Mouse (Mus musculus) small intestine, adult 2 months (tissue): Measurements from ENCODE around the gene Eif5a2. TPM values are rescaled to one million over a fixed set of nuclear protein-coding genes. Genes with fewer than 3 reads are reported as not detected.
A peak's percentile ranks its signal among the peaks of the same experiment; 100 is the strongest.

Source experiments
- H3K27ac ChIP-seq: fragments of 200-500 bp; 2 replicates; pipeline ENCODE4 v1.5.1; 2012; ENCODE audit warnings: low read depth, low read length, control low read depth, inconsistent platforms; ENCODE audit not compliant: insufficient read depth
- H3K27me3 ChIP-seq: fragments of 200-500 bp; 2 replicates; pipeline ENCODE4 v1.6.1; 2012; ENCODE audit warnings: mild to moderate bottlenecking, moderate library complexity, low read length, inconsistent platforms; ENCODE audit not compliant: control insufficient read depth, insufficient read depth
- H3K36me3 ChIP-seq: fragments of 200-500 bp; 2 replicates; pipeline ENCODE4 v1.6.1; 2012; ENCODE audit warnings: mild to moderate bottlenecking, low read length, control low read depth, inconsistent platforms; ENCODE audit not compliant: control insufficient read depth, insufficient read depth
- H3K4me1 ChIP-seq: fragments of 200-500 bp; 2 replicates; pipeline ENCODE4 v1.6.1; 2012; ENCODE audit warnings: low read length, inconsistent platforms, mixed read lengths; ENCODE audit not compliant: control insufficient read depth, insufficient read depth, insufficient read length
- H3K4me3 ChIP-seq: fragments of 200-500 bp; 2 replicates; pipeline ENCODE4 v1.5.1; 2012; ENCODE audit warnings: low read depth, mild to moderate bottlenecking, control low read depth, inconsistent platforms, low read length, moderate library complexity
- CTCF ChIP-seq: fragments of 200-500 bp; IDR thresholded peaks from 2 replicates; pipeline ENCODE4 v1.5.1; 2012; ENCODE audit warnings: low read depth, mild to moderate bottlenecking, control low read depth, inconsistent platforms, low read length, moderate library complexity, mixed read lengths; ENCODE audit not compliant: insufficient replicate concordance, insufficient read length; ENCODE audit errors: extremely low read depth
- POLR2A ChIP-seq: fragments of 200-500 bp; IDR thresholded peaks from 2 replicates; pipeline ENCODE4 v1.6.1; 2012; ENCODE audit warnings: low read depth, mild to moderate bottlenecking, control low read depth, inconsistent platforms, low read length, moderate library complexity
- WGBS: fragments of 180-500 bp; shearing (Covaris S2); methylation state at CpG from one replicate; pipeline ENCODE4 v1.1.7; 2018; 5-methylcytosine and 5-hydroxymethylcytosine counted together
- polyA plus RNA-seq: library from polyadenylated mRNA; depleted of rRNA; stranded (reverse); fragments of >200 nt; gene quantifications from 2 replicates; pipeline ENCODE4 v1.2.3, GENCODE M21; 2012; rRNA removed

Eif5a2 gene
- polyA plus RNA-seq = 0.05 and 0.08 TPM in 2 replicates

DNA sequence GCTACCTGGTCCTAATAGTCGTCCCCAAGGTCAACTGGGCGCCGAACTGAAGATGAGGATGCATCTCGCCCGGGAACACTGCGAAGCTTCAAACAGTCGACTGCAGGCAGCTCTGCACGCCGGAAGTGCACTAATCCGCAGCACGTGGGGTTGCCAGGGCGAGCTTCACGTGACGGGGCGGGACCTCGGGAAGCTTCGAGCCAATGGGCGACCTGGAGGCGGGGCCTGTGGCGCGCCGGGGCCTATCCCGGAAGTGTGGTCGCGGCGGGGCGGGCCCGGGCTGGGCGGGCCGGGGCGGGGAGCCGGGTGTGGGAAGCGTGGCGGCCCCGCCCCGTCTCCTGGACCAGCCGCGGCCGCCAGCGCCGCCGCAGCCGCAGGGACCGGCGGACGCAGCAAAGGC, at the start of gene Eif5a2:
Eif5a2 (plus strand) TSS at position 283 of the 400 bp plus-strand sequence.
- Histone ChIP-seq H3K36me3 (no peaks in the 10 kb centered on the region), H3K27ac (no peak within 1 kb of the TSS), H3K4me3 (peak within 1 kb of the TSS; percentile 67), H3K4me1 (peaks cover 7% of the 10 kb centered on the region), H3K27me3 (no peaks in the 10 kb centered on the region)
- TF ChIP-seq CTCF (no peak), POLR2A (no peak)
- WGBS = 4% methylated on average over 38 of the region's 46 CpGs

DNA sequence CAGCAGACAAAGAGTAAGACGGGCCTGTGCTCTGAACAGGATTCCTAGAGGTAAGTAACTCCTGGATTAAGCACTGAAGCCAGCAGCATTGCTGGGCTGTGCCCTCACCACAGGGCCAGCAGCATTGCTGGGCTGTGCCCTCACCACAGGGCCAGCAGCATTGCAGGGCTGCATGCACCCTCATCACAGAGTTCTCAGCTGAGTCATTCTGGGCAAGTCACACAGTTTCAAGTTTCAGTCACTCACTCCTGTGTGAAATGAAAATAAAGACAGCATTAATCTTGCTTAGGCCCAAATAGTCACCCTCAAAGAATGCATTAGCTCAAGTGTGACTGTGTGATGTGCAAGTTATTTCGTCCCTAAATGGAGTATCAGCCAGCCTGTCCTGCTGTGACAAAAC, 46.4 kb upstream of the Eif5a2 start:
- no peaks in the 10 kb centered on the region for H3K36me3 ChIP-seq
- no peak overlapping the region for H3K27ac ChIP-seq
- no peak for TF ChIP-seq CTCF
- no peak for TF ChIP-seq POLR2A
- peaks cover 12% of the 10 kb centered on the region; the same call in 1 of the 2 replicates for H3K4me1 ChIP-seq
- WGBS = 84% methylated on average over 2 of the region's 2 CpGs
- no peaks in the 10 kb centered on the region for H3K27me3 ChIP-seq
- H3K4me3 ChIP-seq = no peak overlapping the region

DNA sequence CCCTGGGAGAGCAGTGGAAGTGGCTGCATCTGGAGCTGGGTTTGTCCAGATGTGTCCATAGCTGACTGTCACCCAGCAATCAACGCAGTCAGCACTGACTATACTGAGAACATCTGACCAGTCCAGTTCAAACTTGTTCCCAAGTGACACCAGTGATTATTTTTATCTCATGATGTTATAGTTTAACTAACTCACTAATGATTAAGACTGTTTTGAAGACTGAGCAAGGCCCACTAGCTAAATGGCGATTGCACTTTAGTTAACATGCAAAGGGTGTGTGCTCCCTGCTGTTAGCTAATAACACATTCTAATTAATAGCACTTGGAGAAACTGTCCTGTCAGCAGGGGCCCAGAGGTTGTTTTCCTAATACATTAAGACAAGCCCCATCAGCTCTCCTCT, 44.1 kb upstream of the Eif5a2 start:
- no peaks in the 10 kb centered on the region for H3K36me3 ChIP-seq
- no peak for TF ChIP-seq POLR2A
- no peak for TF ChIP-seq CTCF
- WGBS = 32% methylated on average over 2 of the region's 2 CpGs
- peaks cover 21% of the 10 kb centered on the region; the same call in 1 of the 2 replicates for H3K4me1 ChIP-seq
- no peaks in the 10 kb centered on the region for H3K27me3 ChIP-seq
- H3K4me3 ChIP-seq = no peak overlapping the region
- peak overlapping the region; percentile 78; the same call in 1 of the 2 replicates for H3K27ac ChIP-seq

DNA sequence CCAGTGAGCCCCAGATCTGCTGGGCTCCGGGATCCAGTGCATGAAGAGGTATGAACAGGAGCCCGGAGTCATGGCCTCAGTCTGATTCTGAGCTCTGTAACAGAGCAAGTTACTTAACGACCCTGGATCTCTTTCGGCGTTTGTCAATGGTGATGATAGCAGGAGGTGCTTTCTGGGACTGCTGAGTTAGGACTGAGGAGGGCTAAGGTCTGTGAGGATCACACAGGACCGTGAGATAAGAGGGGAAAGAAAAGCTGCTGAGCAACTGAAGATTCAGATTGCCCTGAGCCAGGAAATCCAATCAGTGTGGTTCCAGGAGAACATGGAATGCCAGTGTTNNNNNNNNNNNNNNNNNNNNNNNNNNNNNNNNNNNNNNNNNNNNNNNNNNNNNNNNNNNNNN, 40.7 kb upstream of the Eif5a2 start:
- Histone ChIP-seq H3K36me3 (no peaks in the 10 kb centered on the region), H3K27ac (peak overlapping the region; percentile 87), H3K4me1 (peaks cover 21% of the 10 kb centered on the region; the same call in 1 of the 2 replicates), H3K27me3 (no peaks in the 10 kb centered on the region), H3K4me3 (no peak overlapping the region)
- TF ChIP-seq POLR2A (no peak), CTCF (no peak)
- WGBS = 27% methylated on average over 6 of the region's 6 CpGs

DNA sequence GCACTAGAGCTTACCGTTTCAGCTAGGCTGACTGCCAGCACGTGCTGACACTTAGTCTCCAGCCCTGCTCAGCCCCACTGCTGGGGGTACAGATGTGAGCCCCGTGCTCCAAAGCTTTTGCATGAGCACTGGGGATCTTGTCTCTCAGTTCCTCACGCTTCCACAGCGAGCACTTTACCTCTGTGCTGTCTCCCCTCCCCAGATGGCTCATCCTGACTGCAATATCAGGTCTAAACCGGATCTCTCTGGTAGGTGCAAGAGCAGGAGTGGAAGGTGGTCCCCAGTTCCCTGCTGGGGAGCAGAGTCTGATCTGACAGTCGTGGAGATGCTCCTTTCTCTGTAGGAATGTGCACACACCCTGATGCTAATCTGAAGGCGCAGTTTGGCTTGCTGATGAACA, 37.8 kb upstream of the Eif5a2 start:
- 59% methylated on average over 8 of the region's 8 CpGs for WGBS
- no peak for TF ChIP-seq CTCF
- TF ChIP-seq POLR2A = no peak
- H3K4me3 ChIP-seq = no peak overlapping the region
- no peaks in the 10 kb centered on the region for H3K36me3 ChIP-seq
- no peaks in the 10 kb centered on the region for H3K27me3 ChIP-seq
- H3K4me1 ChIP-seq = peaks cover 18% of the 10 kb centered on the region; the same call in 1 of the 2 replicates
- H3K27ac ChIP-seq = no peak overlapping the region

DNA sequence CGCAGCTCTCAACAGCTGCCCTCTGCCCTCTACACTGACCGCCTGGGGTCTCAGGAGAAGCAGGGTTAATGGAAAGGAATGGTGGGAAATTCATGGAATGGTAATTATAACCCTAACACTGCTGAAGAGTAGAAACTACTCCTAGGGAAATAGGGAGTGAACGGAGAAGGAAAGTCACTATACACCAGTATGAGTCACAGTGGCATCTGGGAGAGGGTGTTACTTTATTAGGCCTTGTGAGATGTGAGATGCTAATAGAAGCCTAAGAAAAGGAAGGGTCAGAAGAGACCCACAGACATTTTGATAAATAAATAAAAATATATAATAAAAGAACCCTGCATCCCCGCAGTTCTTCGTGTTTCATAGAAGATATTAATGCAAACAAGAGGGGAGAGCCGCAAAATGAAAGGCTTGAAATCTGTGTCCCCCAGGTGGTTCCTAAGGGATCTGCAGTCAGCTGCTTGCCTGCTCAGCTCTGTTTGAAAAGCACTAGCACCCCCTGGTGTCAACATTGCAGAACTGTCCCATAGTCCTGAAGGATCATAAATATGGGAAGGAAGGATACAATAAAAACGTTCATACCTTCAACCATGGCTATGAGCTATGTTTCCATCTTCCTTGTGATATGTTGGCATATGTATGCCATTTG, 35.1 kb upstream of the Eif5a2 start:
- H3K4me3 ChIP-seq = no peak overlapping the region
- H3K27me3 ChIP-seq = no peaks in the 10 kb centered on the region
- TF ChIP-seq POLR2A = no peak
- peak; percentile 98 for TF ChIP-seq CTCF
- WGBS = 31% methylated on average over 7 of the region's 7 CpGs
- H3K4me1 ChIP-seq = peaks cover 5% of the 10 kb centered on the region; the same call in 1 of the 2 replicates
- no peaks in the 10 kb centered on the region for H3K36me3 ChIP-seq
- H3K27ac ChIP-seq = no peak overlapping the region

DNA sequence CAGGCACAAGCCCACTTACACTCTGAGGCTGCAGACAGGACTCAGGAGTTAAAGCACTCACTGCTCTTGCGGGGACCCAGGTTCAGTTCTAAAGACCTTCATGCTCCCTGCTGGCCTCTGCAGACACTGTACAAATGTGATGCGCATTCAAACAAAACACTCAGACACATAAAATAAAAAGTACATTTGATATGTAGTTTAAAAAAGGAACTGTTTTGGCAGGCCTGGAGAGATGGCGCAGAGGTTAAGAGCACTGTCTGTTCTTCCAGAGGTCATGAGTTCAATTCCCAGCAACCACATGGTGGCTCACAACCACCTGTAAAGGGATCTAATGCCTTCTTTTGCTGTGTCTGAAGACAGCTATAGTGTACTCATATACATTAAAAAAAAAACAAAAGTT, 32.9 kb upstream of the Eif5a2 start:
- no peak overlapping the region for H3K27ac ChIP-seq
- WGBS = 93% methylated on average over 3 of the region's 3 CpGs
- no peak overlapping the region for H3K4me3 ChIP-seq
- TF ChIP-seq POLR2A (no peak), CTCF (no peak)
- no peaks in the 10 kb centered on the region for H3K36me3 ChIP-seq
- no peaks in the 10 kb centered on the region for H3K27me3 ChIP-seq
- no peaks in the 10 kb centered on the region for H3K4me1 ChIP-seq
